Mouse (Mus musculus) small intestine, adult 2 months (tissue): ENCODE data around the gene Pcca.

ENCODE experiments used
- CTCF ChIP-seq: fragments of 200-500 bp; IDR thresholded peaks from 2 replicates; pipeline ENCODE4 v1.5.1; 2012; ENCODE audit warnings: low read depth, mild to moderate bottlenecking, control low read depth, inconsistent platforms, low read length, moderate library complexity, mixed read lengths; ENCODE audit not compliant: insufficient replicate concordance, insufficient read length; ENCODE audit errors: extremely low read depth
- POLR2A ChIP-seq: fragments of 200-500 bp; IDR thresholded peaks from 2 replicates; pipeline ENCODE4 v1.6.1; 2012; ENCODE audit warnings: low read depth, mild to moderate bottlenecking, control low read depth, inconsistent platforms, low read length, moderate library complexity

DNA sequence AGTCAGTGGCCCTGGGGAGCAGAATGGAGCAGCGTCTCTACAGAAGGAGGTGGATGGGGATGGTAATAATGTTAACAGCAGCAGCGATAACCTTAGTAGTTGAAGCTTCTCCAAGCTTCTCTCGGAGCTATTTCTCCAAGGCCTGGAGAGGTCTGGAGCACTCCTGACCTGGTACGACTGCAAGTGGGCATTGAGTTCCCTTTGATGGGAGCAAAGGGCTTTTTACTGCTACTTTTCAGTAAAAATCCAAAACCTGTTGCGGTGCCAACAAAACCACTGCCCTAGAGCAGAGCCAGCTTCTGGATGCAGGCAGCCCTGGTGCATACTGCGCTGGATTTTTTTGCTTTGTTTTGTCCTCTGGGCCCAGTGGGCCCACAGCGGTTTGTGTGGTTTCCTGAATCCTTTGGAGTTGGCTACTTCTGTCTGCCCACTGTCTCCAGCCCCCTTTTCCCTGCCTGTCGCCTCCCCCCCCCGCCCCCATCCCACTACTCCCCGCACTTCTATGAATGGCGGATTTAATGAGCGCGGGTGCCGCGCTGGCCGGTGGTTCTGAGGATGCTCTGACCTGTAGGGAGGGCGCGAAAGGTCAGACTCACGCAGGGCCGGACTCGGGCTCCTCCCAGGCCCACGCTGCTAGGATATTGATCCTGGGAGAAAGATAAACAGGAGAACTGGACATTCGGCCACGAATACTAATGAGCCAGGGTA is 49.1 kb upstream of the Pcca start:
- TF ChIP-seq POLR2A (no peak), CTCF (no peak)
